Mouse (Mus musculus) MN1 (cell line): ENCODE data around the gene Nrp1.

Experiments
- DNase-seq: peaks from one replicate; pipeline ENCODE4 v3.0.0-alpha.2; 2016; ENCODE audit warnings: low spot score

Gene Nrp1

GRCm38 (mm10) chr8:128466681-128467430 lies 108.5 kb downstream of the Nrp1 start:
- no peak for DNase-seq

GRCm38 (mm10) chr8:128470097-128470496 lies 111.7 kb downstream of the Nrp1 start:
- no peak for DNase-seq

- no peak for DNase-seq
Observed at GRCm38 (mm10) chr8:128471186-128471585, 112.8 kb downstream of the Nrp1 start.

- DNase-seq: no peak
Observed at GRCm38 (mm10) chr8:128472871-128473270, 114.5 kb downstream of the Nrp1 start.

GRCm38 (mm10) chr8:128473456-128474239 lies 115.2 kb downstream of the Nrp1 start:
- DNase-seq: no peak

- DNase-seq: no peak
Observed at GRCm38 (mm10) chr8:128474614-128475013, 116.2 kb downstream of the Nrp1 start.

GRCm38 (mm10) chr8:128476206-128476605 lies 117.8 kb downstream of the Nrp1 start:
- no peak for DNase-seq

GRCm38 (mm10) chr8:128478017-128478416 lies 119.6 kb downstream of the Nrp1 start:
- DNase-seq: no peak

GRCm38 (mm10) chr8:128479309-128480013 lies 121.1 kb downstream of the Nrp1 start:
- DNase-seq: no peak

- peak; percentile 66 for DNase-seq
Observed at GRCm38 (mm10) chr8:128480896-128481665, 122.7 kb downstream of the Nrp1 start.

GRCm38 (mm10) chr8:128483344-128483743 lies 124.9 kb downstream of the Nrp1 start:
- no peak for DNase-seq

- no peak for DNase-seq
Observed at GRCm38 (mm10) chr8:128484720-128485124, 126.3 kb downstream of the Nrp1 start.

- DNase-seq: no peak
Observed at GRCm38 (mm10) chr8:128486043-128486442, 127.6 kb downstream of the Nrp1 start.

- no peak for DNase-seq
Observed at GRCm38 (mm10) chr8:128487966-128488931, 129.8 kb downstream of the Nrp1 start.

GRCm38 (mm10) chr8:128489351-128489750 lies 130.9 kb downstream of the Nrp1 start:
- DNase-seq: no peak

GRCm38 (mm10) chr8:128491126-128492067 lies 133.0 kb downstream of the Nrp1 start:
- DNase-seq: peak; percentile 87

GRCm38 (mm10) chr8:128493801-128494200 lies 135.4 kb downstream of the Nrp1 start:
- DNase-seq: no peak

- DNase-seq: no peak
Observed at GRCm38 (mm10) chr8:128498836-128499235, 140.4 kb downstream of the Nrp1 start.

GRCm38 (mm10) chr8:128504136-128504829 lies 145.9 kb downstream of the Nrp1 start:
- DNase-seq: no peak
